Mouse (Mus musculus) spleen, postnatal 14 days (tissue): ENCODE data around the gene Ikbip.

Experiments
- DNase-seq, 2 experiments: peaks; one replicate each; pipeline ENCODE4 v3.0.0; 2021 to 2022; ENCODE audit warnings: low spot score in 2 of 2

The Ikbip gene

GRCm38 (mm10) chr10:91116958-91117357, 34.2 kb downstream of the Ikbip start:
- no peak for DNase-seq

- DNase-seq: no peak
Observed at GRCm38 (mm10) chr10:91122646-91123045, 39.9 kb downstream of the Ikbip start.

DNA sequence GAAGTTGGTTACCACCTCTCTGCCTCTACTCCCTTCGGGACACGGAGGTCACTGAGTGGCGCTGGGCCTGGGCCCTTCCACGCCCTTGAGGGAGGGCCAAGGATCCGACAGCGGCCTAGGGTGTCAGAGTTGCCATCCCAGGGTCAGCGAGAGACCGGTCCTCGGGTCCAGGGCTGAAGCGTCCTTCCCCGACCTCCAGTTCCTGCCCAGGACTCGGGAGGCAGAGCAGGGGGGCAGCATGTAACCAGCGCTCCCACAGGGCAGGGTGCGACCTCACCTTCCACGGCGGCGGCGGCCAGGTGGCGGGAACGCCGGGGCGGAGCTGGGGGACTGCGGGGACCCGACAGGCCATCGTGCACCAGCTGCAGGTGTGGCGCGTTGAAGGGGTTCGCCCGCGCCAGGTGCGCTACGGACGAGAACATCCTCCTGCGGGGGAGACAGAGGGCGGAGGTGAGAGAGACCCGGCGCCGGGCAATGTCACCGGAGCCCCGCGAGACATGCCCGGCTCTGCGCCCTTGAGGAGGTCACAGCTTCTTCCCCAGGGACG, 40.6 kb downstream of the Ikbip start:
- peak; percentile 31 to 52 for DNase-seq

DNA sequence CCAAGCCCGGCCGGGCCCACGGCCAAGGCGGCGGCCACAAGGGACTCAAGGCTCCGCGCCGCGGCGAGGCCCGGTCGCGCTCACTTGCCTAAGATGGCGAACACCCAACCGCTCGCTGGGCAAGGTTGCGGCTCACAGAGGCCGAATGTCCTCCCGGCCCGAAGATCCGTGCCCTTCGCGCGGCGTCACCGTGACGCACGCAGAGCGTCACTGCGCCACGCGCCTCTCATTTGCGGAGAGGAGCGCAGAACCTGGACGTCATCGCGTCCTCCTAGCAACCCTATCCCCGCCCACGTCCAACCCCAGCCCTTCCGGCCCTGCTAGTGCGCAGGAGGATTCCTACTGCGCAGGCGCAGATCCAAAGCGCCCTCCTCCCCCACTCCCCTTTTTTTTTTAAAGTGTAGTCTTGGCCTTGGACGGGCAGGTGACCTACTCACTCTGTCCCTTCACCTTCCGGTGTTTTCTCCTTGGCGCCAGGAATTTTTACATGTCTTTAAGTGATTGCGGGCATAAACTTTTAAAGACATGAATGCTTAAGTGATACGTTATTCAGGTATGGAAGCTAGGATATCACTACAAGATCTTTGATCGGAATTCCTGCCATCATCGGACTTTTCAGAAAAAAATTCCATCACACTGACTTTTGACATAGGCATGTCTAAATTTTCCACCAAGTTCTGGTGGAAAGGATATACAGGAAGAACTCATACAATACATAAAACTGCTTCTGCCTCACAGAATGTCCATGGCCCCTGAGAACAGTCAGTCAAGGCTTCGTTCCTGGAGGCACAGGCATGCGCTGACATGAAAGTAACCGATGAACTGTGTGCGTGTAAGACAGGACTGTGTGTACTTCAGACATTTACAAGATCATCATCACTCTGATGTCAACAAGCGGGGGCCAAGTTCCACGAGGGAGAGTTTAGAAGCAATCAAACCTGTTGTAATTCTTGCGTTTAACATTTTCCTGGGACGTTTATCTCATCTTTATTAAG, 41.4 kb downstream of the Ikbip start, which contains the start of gene Slc25a3:
TSS of gene Slc25a3 (minus strand) at position 232 of the 995 bp plus-strand sequence.
- DNase-seq: peak; percentile 97 to 99

DNA sequence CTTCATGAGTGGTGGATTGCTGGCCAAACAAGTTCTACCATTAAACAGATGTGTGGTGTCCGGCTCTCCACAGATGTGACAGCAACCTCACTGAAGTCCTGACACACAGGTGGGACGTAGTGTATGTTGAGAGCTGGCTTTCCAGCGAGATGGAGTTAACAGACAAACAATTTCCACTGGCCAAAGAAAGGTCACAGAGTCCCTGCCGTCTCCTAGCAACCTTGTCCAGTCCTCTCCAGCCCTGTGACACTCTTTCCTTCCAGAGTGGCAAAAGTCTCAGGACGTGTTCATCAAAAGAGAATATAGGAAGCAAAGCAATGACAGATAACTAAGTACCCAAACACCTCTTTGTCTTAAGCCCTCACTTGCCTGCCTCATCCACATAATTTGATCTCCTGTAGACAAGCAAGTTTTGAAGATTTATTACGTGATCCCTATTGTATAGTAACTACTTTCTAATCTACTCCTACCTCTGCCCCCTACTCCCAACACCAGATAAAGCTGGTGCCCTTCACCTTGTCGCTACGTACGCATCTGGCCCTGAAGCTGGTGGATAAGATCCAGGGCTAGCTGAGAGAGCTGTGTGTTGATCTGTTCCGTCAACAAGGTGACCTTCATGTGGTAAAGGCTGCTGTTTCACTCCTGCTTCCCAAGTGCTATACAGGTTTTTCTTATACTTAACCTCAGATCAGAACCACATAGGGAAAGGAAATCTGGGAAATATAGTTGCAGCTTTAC, 44.0 kb downstream of the Ikbip start:
- no peak for DNase-seq

DNA sequence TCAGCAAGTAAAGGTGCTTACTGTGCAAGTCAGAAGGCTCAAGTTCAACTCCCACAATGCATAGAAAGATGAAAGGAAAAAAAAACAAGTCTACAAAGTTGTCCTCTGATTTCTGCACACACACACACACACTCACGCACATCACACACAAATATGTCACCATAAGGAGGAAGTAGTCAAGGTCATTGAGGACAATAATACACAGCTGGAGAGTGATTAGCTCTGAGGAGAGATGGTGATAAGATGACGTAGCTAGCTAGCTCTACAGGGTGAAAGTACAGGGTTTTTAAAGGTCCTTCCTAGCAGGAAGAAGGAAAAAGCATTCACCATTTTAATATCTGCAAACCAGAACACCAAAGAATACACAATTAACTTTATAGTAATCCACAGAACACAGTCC, 44.7 kb downstream of the Ikbip start:
- no peak for DNase-seq

- no peak for DNase-seq
Observed at GRCm38 (mm10) chr10:91128551-91129160, 45.9 kb downstream of the Ikbip start.

DNA sequence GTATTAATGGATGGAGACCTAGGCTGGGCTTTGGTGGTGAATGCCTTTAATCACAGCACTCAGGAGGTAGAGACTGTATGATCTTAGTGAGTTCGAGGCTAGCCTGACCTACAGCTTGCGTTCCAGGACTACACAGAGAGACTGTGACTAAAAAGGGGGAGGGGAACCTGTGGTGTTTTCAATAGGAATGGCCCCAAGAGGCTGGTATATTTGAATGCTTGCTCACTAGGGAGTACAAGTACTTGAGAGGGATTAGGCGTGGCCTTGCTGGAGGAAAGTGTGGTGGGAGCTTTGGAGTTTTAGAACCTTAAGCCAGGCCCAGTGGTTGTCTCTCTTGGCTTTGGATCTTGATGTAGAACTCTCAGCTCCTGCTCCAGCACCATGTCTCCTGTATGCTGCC, 48.1 kb downstream of the Ikbip start:
- DNase-seq: no peak

GRCm38 (mm10) chr10:91131565-91131964, 48.8 kb downstream of the Ikbip start:
- no peak for DNase-seq

- DNase-seq: no peak
Observed at GRCm38 (mm10) chr10:91135302-91135972, 52.7 kb downstream of the Ikbip start.

DNA sequence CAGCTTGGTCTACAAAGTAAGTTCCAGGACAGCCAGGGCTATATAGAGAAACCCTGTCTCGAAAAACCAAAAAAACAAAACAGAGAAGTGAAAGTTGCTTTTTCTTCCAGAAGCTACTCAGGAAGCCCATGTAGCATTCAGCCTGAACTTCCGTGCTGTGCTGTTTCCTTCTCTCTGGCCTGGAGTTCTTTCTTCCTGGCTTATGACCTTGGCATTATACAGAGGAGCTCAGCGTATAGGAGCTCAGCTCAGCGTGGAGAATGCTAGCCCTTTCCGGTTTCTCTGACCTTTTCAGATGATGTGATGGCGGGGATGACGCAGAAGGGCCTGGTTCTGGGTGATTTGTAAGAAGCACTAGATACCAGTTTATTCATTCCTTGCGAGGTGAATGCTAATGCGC, 54.7 kb downstream of the Ikbip start:
- no peak for DNase-seq

DNA sequence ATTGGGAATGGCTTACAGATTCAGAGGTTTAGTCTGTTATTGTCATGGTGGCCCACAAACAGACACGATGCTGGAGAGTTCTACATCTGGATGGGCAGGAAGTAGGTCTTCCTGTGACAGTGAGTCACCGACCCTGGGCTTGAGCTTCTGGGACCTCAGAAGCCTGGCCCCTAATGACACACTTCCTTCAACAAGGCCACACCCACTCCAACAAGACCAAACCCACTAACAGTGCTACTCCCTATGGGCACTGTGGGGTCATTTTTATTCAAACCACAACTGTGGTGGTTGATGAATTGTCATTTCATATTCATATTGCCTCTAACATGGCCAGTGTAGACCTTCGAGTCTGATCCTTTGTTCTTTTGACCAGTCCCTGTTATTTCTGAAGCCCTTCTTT, 55.6 kb downstream of the Ikbip start:
- no peak for DNase-seq

GRCm38 (mm10) chr10:91139148-91139766, 56.5 kb downstream of the Ikbip start:
- no peak for DNase-seq

GRCm38 (mm10) chr10:91141564-91141963, 58.8 kb downstream of the Ikbip start:
- DNase-seq: no peak

GRCm38 (mm10) chr10:91142654-91143191, 60.0 kb downstream of the Ikbip start:
- no peak for DNase-seq

DNA sequence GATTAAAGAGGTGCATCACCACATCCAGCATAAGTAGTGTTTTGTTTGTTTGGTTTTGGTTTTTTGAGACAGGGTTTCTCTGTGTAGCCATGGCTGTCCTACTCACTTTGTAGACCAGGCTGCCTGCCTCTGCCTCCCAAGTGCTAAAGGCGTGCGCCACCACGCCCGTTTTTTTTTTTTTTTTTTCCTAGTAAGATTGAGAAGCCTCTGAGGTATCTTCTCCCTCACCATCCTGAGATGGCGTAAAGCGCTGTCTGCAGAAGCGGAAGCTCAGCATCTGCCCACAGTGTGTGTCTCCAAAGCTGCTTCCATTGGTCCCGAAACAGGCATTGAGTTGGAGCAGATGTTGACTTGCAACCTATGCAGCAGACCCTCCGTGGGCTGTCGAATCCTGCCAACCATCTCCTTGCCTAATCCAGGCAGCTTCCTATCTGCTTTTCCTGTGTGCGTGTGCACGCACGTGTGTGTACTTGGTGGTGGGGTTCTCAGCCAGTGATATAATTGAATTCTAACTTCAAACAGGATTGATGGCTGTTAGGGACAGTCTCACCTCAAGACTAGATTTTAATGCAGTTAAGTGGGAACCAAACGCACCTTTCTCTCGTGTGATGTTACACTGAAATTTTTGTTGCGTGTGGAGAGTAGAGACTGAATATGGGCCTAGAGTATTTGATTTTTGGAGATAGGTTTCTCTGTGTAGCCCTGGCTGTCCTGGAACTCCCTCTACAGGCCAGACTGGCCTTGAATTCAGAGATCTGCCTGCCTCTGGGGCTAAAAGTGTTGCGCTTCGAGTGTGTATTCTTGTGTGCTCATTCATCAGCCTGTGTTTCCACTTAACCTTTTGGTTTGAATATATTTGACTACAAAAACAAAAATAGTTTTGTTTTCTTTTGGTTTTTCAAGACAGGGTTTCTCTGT, 60.8 kb downstream of the Ikbip start:
- no peak for DNase-seq

DNA sequence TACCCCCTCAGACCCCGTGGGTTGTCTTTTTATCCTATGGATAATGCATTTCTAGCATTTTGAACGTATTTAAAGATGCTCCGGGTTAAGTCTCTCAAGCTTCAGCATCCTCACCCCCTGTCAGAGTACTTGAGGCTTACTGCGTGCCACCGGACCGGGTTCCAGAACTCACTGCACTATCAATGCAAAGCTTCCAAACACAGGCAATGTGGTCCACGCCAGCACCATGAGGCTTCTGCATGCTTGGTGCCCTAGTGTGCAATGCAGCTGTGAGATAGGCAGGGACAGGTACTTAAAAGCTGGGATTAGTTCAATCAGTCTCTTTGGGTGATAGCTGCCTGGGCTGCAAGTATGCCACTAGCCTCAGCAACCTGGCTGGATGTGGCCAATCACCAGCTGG, 62.7 kb downstream of the Ikbip start:
- DNase-seq: no peak
